Mouse (Mus musculus): Measurements from ENCODE around the gene Map6.

- TF ChIP-seq CTCF (IDR thresholded peaks at IDR 0.05; ENCODE audit: low read depth): no peak
- TF ChIP-seq EP300 (IDR thresholded peaks at IDR 0.05; ENCODE audit: low read depth): no peak
Measured at GRCm38 (mm10) chr7:99360803-99361414, 93.7 kb downstream of the Map6 start.

Data from liver, embryonic 14.5 days (tissue).